Mouse (Mus musculus) embryonic fibroblast, embryonic 13.5 days (primary cell): ENCODE measurements around the gene N4bp2l2.
"Not testable (repeated sequence)": the region's sequence is repeated elsewhere in the genome, so short reads cannot be mapped to it uniquely, and the experiment has no call there.

Experiments used
- CTCF ChIP-seq: IDR thresholded peaks from 2 replicates; pipeline ENCODE4 v1.5.1; 2011; ENCODE audit warnings: mild to moderate bottlenecking, control low read depth, low read length, moderate library complexity, borderline replicate concordance; ENCODE audit not compliant: insufficient read depth
- POLR2A ChIP-seq: IDR thresholded peaks from 2 replicates; pipeline ENCODE4 v1.6.1; 2011; ENCODE audit warnings: low read depth, mild to moderate bottlenecking, control low read depth, low read length, moderate library complexity

- TF ChIP-seq CTCF, POLR2A: not testable (repeated sequence)
Observed at GRCm38 (mm10) chr5:150666133-150666739, at the start of gene N4bp2l2.
